Mouse (Mus musculus) cerebellum, postnatal 4 days (tissue): ENCODE data around the gene Vmn2r34.
"Not testable (repeated sequence)": the region's sequence is repeated elsewhere in the genome, so short reads cannot be mapped to it uniquely, and the experiment has no call there.

Source experiments
- DNase-seq, 2 experiments: peaks; one replicate each; pipeline ENCODE4 v3.0.0; 2022; ENCODE audit warnings: low spot score in 2 of 2, mixed read lengths in 1 of 2

Vmn2r34 gene

DNA sequence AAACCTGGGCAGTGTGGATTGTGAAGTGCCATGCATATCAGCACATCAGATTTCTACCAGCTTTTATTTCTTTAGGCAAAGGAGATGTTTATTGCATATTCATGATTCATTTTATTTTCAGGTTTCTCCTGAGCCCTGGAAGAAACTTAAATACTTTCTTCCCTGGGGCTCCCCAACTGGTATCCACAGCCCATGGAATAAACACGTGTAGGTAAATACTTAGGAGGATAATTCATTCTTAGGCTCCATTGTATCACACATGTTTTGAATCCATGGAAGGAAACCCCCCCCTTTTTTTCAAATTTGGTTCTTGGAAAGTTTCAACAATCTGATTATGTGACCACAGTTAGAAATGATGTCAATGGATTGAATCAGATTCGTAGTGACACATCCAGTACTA, at the start of gene Vmn2r34:
Gene Vmn2r34, minus strand, starts transcription at position 101 of the 400 bp plus-strand sequence.
- DNase-seq: not testable (repeated sequence)

DNA sequence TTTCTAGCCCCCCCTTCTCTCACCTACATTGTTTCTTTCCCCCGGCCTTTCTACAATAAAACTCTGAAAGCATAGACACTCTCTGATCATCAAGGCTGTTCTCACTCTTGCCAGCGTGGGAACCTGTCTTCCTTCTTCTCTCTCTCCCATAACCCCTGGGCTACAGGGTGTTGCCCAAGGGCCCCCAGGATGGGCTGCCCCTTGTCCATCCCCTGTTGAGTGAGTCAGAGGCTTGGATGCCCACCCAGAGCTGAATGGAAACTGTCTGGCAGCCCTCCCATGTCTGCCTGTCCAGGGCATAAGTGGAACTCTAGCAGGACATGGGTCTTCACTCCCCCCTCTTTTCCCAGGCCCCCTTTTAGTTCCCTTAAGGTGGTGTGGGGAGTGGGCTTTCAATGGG, 15.3 kb downstream of the Vmn2r34 start:
- not testable (repeated sequence) for DNase-seq
